Mouse (Mus musculus): ENCODE data around the gene Zscan4-ps2.
"Not testable (repeated sequence)": the region's sequence is repeated elsewhere in the genome, so short reads cannot be mapped to it uniquely, and the experiment has no call there.

The Zscan4-ps2 gene

GRCm38 (mm10) chr7:11514010-11514409 lies at the start of gene Zscan4-ps2:
Gene Zscan4-ps2 (plus strand): TSS chr7:11514310.
- DNase-seq = not testable (repeated sequence)

All from lung, postnatal 14 days (tissue).